Mouse (Mus musculus): ENCODE measurements around the gene 1110059E24Rik.
"Not testable (repeated sequence)": the region's sequence is repeated elsewhere in the genome, so short reads cannot be mapped to it uniquely, and the experiment has no call there.

The 1110059E24Rik gene

DNA sequence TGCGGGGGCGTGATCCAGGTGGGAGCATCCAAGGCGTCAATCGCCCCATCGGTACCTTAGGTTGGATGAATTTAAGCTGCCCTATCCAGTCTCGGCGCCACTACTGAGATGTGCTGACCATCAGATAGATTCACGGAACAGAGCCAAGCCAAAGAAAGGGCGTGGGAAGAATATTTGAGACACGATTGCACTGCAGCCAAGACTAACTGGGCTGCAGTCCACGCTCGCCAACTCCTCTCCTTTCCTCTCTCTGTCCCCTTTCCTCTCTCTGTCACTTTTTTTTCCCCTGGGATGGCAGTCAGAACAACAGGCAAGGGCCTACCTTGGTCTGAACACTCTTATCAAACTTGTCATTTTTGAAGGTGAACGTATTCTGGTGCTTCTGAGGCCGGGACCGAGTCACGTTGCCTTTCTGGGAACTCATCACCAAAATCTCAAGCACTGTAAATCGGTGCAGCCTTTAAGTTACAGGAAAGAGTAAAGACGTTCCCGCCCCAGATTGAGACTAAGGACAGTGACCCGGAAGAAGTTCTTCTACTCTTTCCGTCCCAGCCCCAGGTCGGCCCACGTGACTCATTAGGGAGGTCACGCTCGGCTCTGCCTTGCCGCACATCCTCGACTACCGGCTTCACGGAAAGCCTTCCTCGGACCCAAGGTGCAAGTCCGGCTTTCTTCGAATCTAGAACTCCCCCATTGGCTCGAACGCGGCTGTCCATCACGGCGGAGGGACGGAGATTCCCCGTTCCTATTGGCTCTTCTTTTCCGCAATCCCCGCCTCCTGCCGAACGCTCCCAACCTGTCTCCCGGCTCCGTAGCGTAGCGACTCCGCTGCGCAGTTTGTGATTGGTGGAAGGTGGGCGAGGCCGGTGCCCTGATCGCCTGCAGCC lies at the start of gene 1110059E24Rik:
TSS of gene 1110059E24Rik (minus strand) at position 692 of the 887 bp plus-strand sequence.
- DNase-seq: peak; percentile 95 to 99

DNA sequence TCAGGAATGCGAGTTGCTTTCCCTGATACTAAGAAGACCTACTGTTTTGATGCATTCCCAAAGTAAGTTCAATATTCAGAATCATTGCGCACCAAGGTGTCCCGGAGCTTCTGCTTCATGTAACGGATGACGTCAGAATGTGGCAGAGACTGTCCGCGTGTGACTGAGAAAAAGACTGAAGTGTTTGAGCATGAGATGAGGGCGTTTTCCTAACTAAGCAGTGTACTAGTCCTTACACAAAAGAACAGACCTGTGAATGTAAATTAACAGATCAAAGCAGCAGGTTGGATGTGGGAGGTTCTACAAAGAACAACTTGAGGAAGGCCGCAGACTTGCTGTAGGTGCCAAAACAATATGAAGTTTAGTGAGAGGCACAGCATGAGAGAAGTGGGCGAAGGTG lies 28.2 kb upstream of the 1110059E24Rik start:
- DNase-seq: no peak

DNA sequence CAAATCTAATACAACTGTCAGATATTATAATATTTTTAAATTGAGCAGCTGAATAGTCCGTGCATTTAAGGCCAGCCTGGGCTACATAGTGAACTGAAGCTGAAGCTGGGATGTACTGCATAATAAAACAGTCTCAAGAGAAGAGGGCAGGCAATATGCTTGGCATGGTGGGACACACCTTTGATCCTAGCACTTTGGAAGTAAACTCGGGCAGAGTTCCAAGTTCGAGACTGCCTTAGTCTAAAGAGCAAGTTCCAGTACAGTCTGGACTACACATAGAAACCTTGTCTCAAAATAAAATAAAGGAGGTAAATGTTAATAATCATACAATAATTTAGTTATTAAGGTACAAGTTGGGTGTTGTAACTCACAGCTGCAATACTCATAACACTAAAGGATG lies 27.3 kb upstream of the 1110059E24Rik start:
- DNase-seq: no peak

DNA sequence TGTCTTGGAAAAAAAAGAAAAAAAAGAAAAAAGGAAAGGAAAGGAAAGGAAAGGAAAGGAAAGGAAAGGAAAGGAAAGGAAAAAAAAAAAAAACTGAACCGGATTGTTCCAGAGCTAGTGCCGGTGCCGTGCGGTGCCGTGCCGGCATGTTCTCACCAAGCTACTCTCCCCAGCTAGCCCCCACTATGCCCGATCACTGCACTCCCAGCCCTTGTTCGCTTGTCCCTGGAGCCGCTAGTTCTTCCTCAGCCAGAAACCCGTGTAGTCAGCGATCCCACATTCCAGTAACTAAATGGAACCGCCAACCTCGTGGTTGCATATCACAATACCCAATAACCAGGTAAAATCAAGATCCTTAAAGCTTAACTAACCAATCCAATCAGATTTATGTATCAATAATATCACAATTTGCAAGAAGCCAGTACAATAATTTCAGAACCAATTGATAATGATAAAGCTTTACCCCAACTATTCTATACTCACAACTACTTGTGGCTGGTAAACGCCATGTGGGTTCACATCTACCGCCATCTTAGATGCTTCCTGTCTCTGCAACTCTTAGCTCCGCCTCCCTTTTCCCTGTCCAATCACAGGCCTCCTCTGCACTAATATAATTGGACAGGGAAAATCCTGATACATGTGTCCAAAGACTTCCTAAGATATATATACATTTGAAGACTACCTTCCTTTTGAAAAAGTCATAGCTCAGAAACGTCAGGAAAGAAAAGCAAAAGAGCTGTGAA lies 21.7 kb upstream of the 1110059E24Rik start:
- no peak for DNase-seq

DNA sequence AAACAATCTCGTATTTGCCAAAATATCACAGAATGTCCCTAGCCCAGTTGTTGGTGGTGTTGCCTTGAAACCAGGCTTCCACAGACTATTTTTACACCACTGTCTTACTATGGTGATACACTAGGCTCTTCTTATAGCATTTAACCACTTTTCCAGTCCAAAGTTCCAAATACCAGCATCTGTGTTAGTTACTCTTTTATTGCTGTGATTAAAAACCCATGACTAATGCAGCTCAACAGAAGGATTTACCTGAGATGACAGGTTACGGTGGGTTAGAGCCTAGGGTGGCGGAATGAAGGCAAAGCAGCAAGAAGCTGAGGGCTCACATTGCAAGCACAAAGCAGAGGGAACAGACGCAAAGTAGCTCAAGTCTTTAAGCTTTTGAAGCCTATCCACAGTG lies 16.9 kb upstream of the 1110059E24Rik start:
- DNase-seq: no peak

DNA sequence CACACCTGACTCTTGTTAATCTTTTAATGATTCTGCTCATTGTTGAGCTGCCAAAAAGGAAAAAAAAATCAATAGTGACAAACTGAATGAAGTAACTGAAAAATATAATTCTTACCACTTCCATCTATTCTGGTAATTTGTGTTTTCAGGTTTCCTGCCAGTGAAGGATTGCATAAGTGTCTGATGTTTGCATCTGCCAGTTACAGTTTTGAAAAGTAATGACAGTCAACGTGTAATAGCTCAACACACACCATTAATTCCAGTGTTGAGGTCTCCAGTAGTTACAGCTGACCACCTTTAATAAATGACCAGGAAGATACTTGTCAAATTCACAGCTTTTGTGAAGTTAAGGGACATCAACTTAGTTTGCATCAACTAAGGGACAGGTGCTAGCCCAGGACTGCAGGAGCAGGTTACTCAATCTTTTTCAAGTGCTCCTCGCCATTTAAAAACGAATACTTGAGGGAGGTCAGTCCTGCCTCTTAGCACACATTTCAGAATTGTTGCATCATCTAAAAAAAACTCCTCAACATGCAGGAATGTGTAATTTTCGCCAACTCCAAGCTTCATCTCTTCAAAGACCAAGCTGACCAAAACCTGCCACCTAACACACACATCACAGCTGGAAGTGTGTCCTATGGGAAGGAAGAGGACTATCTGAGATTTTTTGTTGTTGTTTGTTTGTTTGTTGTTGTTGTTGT lies 11.1 kb upstream of the 1110059E24Rik start:
- DNase-seq: no peak

DNA sequence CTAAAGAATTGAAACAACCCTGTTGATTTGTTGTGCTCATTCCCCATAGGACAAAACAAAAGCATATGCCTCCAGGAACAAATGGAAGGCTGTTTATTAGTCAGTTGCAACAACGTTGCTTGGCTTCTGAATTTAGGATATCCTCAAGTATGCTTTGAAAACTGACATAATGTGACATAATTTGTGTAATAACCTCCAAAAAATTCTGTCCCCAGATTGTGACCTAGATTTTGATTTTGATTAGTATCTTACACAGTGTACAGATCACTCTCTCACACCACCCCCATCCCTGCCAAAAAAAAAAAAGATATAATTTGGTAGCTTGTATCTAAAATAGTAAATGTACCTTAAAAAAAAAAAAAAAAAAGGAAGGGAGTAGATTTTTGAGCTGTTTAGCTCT lies 8.0 kb upstream of the 1110059E24Rik start:
- no peak for DNase-seq

DNA sequence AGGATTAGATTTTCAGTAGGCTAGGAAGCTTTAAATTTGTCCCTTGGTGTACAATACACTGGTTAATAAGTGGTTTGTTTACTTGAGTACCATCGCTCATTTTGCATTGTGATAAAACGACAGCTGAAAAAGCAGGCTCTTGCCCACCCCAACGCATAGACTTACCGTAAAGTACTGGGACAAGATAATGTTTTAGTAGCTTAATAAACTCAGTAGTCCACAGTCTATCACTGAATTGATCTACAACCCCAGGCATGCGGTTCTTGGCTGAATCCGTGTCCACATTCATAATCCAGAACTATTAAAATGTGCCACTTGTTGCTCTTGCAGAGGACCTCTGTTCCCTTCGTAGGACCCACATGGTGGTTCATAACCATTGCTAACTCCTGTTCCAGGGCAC lies 2.0 kb upstream of the 1110059E24Rik start:
- no peak for DNase-seq

DNA sequence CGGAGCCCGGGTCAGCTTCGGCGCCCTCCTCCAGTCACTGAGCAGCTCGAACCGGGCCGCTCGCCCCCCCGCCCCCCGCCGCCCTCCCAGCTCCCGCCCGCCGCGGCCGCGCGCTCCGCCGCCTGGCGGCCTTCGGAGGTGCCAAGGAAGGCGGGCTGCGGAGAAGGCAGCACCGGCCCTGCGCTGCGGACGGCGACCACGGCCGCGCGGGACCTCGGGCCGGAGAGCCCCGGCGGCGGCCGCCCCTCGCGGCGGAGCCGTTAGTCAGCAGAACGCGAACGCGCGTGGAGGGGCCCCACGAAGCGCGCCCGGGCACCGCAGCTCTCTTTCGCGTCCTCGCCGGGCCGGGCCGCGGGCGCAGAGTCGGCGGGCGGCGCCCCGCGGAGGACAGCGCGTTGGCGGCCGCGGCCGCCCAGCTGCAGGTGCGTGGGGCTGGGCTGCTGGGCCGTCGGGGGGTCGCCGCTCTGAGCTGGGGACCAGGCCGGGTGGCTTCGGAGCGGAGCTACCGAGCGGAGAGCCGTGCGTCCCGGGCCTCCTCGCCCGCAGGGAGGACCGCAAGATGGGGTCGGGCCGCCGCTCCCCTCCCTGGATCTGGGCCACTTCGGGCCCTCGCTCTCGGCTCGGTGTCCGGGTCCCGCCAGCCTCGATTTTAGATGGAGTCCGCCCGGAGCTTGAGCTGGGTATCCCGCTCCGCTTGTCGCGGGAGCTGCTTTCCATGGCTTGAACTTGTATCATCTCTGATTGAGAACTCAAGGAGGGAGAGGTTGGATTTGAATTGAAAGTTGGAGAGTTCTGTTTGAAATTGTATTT lies 601 bp upstream of the 1110059E24Rik start, which contains the start of gene Abhd17b:
TSS of gene Abhd17b (plus strand) at position 14 of the 810 bp plus-strand sequence.
- DNase-seq: peak; percentile 55 to 71

DNA sequence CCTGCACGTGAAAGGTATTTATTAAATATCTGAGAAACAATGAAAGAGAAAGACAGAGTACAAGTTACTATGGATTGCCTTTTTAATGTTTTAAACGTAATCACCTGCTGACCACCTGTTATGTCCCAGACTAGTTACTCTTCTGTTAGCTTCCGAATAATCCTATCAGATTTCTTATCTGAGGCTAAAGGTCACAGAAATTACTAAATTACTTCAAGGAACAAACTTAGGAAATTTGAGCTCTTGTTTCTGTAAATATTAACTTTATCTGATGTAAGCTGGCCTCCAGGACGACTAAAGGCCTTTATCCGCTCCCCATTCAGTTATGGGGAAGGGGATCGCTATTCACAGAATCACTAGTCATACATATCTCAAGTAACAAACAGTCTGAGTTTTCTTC lies 1.1 kb downstream of the 1110059E24Rik start:
- no peak for DNase-seq

DNA sequence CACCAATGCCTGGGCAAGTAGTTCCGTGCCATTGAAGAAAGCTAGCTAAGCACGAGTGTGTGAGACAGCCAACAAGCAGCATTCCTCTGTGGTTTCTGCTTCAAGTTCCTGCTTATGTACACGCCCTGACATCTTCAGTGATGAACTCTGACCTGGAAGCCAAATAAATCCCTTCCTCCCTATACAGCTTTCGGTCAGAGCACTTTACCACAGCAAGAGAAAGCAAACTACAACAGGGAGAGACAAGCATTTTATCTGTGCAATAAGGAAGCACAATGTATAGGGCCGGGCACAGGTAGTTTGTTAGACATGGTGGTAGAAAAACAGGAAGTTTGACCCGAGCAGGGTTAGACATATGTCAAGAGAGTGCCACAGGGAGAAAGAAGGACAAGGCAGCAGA lies 6.6 kb downstream of the 1110059E24Rik start:
- no peak for DNase-seq

DNA sequence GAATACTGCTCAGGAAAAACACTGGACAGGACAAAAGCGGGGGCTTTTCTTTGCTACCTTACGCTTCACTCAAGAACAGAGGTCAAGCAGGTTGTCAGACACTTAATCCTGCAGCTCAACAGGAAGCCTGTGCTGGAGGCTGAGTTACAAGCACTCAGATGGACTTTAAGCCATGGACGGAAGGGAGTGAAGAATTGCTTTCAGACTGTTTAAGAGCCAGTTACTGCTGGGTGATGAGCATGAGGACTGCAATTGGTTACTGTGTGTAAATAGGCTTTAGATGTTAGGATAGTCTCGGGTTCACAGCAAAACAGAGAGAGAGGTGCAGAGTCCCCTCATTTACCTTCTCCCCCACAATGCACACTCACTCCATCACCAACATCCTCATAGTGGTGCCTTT lies 7.5 kb downstream of the 1110059E24Rik start:
- no peak for DNase-seq

DNA sequence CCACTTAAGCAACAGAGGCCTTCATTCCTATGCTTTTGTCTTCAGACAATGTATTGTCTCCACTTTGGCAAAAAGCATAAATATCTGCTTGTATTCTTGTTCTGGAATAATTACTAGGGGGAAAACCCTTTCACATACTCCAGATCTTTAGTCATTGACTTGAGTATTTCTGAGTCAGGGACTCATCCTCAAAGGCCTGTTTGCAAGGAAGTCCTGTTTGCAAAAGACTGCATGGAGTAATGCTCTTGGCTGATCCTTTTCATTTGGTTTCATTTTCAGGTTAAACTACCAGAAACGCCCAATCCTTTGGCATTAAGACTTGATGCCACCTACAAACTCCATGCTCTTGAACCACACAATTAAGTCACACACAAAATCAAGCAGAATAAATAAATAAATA lies 8.8 kb downstream of the 1110059E24Rik start:
- DNase-seq: no peak

DNA sequence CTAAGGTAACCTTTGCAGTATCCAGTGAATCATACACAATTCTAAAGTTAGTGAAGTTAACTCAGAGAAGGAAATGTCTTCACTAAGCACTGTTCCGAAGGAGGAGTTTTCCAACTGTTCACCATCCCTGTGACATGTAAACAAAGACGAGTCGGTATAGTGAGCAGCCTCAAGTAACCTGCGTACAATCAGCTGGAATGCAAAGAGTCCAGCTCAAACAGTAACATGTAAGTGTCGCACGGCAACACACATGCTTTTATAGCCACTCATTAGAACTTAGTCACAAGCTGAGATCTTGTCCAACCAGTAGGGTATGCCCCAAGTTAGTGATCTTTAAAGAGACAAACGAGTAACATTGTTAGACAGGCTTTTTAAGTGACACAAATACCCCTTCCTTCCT lies 15.1 kb downstream of the 1110059E24Rik start:
- no peak for DNase-seq

DNA sequence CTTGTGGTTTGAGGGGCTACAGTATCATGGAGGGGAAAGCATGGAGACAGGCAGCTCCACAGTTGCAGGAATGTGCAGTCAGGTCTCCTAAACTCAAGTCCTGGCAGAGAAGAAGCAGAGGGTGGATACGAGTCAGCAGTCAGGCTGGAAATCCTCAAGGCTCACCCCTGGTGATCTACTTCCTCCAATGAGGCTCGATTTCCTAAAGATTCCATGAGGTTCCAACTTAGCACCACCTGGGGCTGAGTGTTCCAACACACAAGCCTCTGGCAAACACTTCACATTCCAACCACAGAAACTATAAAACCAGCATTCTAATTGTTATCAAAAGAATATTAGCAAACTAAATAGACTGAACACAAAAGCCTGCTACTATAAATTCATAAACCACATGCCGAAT lies 15.9 kb downstream of the 1110059E24Rik start:
- no peak for DNase-seq

DNA sequence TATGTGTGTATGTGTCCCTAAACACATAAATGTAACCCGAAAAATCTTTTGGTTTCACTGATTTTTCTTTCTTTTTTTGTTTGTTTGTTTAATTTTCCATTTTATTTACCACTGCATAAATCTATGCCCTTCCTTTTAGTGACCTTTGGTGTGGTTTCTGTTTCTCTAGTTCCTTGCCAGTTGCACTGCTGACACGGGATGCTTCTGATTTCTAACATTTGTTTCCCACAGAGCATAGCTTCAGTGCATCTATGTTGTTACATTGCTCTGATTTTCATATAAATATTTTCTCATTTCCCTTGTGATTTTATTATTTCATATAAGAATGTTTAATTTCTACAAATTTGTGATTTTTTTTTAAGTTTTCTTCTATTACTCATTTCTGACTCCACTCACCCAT lies 17.4 kb downstream of the 1110059E24Rik start:
- DNase-seq: no peak

DNA sequence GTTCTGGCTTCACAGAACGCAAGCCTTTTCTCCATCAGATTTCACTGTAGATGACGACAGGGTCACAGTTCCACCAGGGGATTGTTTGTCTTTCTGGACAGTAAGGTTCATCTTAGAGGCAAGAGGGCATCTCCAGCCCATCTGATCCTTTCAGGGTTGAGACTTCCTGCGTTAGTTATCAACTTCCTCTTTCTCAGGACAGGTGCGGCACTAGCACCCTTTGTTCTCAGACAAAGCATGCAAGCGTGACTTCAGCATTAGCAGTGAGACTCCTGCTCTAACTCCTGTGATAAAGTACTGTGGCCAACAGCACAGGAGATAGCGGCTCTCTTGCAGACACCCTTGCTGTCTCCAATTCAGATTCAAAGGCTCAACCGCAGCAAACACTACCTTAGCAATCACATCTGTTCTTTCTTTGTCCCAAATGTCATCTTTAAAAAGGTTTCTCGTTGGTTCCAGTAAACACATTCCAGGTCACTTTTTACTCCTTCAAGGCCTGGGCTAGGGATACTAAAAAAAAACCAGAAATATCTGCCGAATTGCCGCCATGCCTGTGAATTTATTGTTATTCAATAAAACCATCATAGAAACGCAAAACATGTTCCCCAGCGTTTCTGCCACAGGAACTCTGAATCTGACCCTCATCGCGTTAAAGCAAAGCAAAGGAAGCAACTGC lies 22.0 kb downstream of the 1110059E24Rik start:
- no peak for DNase-seq

DNA sequence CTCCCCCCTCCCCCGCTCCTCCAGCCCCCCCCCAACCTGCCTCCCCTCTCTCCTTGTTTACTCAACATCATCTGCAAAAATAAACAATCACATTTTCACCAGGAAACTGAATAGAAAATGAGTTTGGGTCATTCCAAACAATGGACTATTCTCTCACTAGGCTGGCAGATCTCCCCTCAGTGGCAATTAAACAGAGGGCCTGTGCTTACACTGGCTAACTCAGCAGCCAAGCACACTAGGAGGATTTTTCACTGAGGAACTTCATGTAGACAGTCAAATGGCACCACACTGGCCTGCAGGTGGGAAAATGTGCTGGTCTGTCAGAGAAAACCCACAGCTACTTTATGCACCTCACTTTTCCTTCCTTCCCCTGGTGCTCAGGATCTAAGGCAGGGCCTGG lies 23.3 kb downstream of the 1110059E24Rik start:
- no peak for DNase-seq

DNA sequence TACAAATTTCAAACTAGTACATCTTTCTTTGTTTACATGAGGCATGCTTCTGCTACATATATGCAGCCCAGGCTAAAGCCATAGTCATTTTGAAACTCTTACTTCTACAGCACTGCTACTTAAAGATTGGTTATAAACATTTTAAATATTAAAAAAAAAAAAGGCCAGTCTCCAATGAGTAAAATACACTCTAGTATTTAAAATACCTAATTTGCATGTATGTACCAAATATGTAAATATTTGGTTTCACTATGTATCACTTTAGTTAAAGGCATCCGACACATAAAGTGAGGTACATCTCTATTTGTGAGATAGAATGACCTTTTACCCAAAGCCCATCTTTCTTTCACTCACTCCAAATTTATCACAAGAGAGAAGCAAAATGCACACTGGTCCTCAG lies 23.7 kb downstream of the 1110059E24Rik start:
- DNase-seq: no peak

DNA sequence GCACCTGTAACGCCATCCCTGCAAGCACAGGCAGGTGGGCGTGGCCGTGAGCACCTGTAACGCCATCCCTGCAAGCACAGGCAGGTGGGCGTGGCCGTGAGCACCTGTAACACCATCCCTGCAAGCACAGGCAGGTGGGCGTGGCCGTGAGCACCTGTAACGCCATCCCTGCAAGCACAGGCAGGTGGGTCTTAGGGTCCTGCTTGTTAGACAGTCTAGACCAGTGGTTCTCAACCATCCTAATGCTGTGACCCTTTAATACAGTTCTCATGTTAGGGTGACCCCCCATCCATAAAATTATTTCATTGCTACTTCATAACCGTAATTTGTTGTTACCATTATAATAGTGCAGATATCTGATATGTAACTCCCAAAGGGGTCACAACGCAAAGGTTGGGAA lies 24.3 kb downstream of the 1110059E24Rik start:
- DNase-seq: not testable (repeated sequence)

DNA sequence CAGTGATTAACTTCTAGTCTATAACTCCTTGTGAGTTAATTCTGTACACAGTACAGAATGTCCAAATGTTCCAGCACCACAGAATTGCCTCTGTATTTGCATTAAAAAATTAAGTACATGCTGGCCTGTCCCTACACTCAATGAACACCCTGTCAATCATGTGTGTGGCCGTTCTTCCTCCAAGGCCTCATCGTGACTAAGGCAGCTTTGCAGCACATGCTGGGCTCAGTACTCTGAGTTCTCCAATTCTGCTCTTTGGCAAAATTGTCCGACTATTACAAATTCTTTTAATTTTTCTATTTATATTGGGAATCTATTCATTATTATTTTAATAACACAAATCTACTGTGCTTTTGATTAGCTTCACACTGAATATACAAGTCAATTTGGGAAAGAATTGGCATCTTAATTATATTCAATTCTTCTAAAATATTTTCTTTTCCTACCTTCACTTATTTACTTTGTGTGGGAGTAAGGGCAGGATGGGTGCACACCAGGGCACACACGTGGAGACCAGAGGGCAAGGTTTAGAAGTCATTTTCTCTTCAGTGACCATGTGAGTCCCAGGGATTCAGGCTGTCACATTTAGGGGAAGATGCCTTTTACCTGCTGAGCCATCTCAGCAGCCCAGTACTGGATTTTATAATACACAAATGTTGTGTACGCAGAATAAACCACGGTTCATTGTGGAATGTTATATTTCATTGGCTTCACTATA lies 26.3 kb downstream of the 1110059E24Rik start:
- no peak for DNase-seq

All from cerebellum, adult 18-20 months (tissue).